Mouse (Mus musculus) brain, adult 10 weeks (tissue): Measurements from ENCODE around the gene Chd3. TPM values are rescaled to one million over a fixed set of nuclear protein-coding genes. Genes with fewer than 3 reads are reported as not detected.

Source experiments
- polyA plus RNA-seq: library from polyadenylated mRNA; stranded (reverse); fragments of 350-450 nt; fragmentation: Illumina TruSeq; extraction: RNeasy Lipid Tissue Mini Kit (QIAGEN cat#74804); gene quantifications from one replicate; pipeline ENCODE4 v1.2.3, GENCODE M21; 2015; ENCODE audit warnings: low read depth, low replicate concordance

The Chd3 gene
- 218 TPM for polyA plus RNA-seq

GRCm38 (mm10) chr11:69369215-69369989, at the start of gene Chd3:
Gene Chd3 (minus strand): TSS chr11:69369406.

DNA sequence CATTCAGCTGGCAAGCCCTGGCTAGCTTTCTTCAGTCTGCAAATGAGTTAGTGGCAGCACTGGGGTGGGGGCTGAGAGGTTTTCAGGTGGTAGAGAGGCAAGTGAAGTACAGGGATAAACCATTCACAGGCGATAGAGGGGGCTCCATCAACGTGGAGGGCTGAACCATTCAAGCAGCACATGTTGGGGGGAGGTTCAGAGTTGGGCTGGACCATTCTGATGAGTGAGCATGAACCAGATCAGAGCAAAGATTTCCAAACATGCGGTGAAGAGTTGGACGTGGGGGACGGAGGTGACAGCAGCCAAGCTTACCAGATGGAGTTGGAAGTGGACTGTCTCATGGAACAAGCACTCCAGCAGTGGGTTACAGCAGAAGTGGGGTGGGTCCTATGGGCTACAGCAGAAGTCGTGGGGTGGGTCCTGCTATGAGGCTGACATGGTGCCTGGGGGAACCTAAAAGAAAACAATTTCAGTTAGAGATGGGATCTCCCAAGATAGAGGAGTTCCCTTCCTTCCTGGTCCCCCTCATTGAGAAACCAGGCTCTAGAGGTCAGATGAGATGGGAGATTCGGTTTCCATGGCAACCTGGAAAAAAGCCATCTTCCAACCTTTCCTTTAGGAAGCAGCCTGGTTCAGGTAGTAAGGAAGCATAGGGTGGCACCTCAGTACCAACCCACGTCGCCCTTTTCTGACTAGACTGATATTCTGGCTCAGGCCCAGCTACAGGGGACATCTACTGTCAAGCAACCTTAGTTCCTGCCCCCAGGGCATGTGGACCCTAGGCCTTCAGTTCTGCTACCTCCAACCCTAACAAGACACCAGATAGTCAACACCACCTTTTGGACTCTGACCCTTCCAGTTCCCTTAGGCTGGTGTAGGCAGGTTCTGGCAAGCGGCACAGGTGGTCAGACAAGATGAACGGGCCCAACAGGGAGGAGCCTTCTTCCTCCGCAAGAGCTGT, 44.3 kb upstream of the Chd3 start, which contains the start of gene Kdm6b:
Kdm6b (minus strand) TSS at position 455 of the 961 bp plus-strand sequence.

GRCm38 (mm10) chr11:69398059-69398458, 28.9 kb upstream of the Chd3 start, which contains the start of gene Tmem88:
Gene Tmem88 (minus strand): TSS chr11:69398234.

DNA sequence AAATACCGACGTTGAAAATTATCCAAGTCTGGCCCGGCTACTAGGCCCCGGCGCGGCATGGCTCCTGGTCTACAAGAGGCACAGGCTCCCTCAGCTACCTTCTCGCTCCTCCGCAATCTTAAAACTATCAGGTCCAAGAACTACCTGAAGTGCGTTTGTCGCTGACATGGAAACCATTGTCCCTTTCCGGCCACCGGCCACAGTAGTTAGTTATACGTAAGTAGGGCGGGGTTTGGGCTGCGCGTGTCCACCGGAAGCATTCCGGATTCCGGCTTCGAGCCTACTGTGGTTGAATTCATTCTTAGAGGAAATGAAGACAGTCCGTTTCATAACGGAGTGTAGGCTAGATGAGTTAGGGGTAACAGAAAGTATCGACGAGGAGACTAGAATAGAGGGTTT, 26.0 kb upstream of the Chd3 start, which contains the start of the genes Naa38 and Cyb5d1:
Naa38 (plus strand) TSS at position 253 of the 399 bp plus-strand sequence.
Cyb5d1 (minus strand) TSS at position 397 of the 399 bp plus-strand sequence.

DNA sequence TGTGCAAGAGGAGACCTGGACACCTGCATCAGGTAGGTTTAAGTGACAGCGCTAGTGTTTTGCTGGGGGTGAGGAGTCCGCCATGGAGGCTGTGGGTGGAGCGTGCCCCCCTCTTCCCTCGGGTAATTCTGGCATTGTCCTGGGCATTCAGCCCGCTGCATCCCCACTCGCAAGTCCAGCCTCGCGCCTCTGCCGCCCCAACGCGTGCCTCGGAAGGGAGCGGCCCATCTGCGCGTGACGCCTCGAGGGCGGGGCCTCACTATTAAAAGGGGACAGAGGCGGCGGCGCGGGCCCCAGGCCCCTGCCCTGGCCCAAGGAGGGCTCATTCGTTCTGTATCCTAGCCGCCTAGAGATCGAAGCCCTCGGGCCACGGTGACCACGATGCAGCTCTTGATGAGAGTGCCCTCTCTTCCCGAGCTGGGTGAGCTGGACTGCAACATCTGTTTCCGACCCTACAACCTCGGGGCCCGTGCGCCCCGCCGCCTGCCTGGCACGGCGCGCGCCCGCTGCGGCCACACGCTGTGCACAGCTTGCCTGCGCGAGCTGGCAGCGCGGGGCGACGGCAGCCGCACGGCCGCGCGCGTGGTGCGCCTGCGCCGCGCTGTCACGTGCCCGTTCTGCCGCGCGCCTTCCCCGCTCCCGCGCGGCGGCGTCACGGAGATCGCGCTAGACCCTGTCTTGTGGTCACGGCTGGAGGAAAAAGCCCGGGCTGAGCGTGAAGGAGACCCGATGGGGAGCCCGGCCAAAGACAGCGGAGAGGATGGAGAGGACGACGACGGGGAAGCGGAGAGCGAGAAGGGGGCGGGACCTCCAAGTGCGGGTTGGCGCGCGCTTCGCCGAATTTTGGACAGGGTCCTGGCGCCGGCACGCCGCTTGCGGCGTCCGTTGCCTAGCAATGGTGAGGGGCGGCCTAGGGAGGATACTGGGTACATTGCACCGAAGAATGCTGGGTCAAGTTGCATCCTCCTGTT, 28.8 kb downstream of the Chd3 start, which contains the start of gene Rnf227:
Rnf227 (plus strand) TSS at position 301 of the 971 bp plus-strand sequence.

DNA sequence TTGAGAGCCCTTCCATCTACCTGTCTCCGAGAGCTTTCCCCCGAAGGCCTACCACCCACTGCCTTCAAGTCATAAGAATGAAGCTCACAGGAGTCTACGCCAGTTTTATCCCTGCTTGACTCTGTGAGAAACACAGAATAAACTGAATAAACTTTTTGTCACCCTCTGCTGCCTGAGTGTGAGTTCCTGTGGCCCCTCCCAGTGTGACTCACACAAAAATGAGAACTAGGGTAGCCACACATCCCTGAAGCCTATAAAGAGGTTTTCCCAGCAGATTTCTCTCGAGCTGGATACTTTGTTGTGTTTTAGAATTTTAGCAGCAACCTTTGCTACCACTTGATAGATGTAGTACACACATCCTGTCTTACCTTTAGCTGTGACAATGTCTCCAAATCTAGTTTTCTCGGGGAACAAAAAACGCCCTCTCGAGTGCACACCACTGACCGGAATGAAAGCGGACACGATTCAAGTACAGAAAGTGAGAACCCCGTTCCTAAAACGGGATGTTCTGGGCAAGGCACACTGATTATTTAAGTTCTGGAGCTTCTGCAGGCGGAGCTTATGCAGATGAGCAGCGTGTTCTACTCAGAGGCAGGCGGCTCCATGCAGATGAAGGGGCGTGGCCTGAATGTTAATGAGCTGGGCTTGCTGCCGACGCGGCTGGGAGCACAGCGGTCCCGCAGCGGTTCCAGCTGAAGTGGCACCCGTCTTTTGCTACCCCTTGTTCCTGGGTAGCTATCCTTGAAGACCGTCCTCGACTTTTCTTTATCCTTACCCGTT, 43.4 kb downstream of the Chd3 start, which contains the start of gene Kcnab3:
Kcnab3 (plus strand) TSS at position 631 of the 780 bp plus-strand sequence.

GRCm38 (mm10) chr11:69323667-69324111, 45.5 kb downstream of the Chd3 start, which contains the start of the genes Cntrob and Trappc1:
Gene Cntrob (minus strand): TSS chr11:69323775.
Gene Trappc1 (plus strand): TSS chr11:69323980.

Other genes starting within 250 kb of the Chd3 start
- gene Hes7, start 249.0 kb downstream of the Chd3 start, polyA plus RNA-seq, result 0.58 TPM
- gene 9130213A22Rik, start 246.8 kb downstream of the Chd3 start, polyA plus RNA-seq, result 0.67 TPM
- gene Aloxe3, start 243.5 kb downstream of the Chd3 start, polyA plus RNA-seq, result 3.9 TPM
- gene Alox12b, start 212.4 kb downstream of the Chd3 start, polyA plus RNA-seq, result 4.0 TPM
- gene Alox8, start 171.6 kb downstream of the Chd3 start, polyA plus RNA-seq, result 3.5 TPM
- 1.1 TPM for gene Gucy2e, start 132.4 kb downstream of the Chd3 start, polyA plus RNA-seq
- gene Cntrob, start 45.6 kb downstream of the Chd3 start, polyA plus RNA-seq, result 16.5 TPM
- 92.5 TPM for gene Trappc1, start 45.4 kb downstream of the Chd3 start, polyA plus RNA-seq
- 83.2 TPM for gene Kcnab3, start 43.1 kb downstream of the Chd3 start, polyA plus RNA-seq
- gene Rnf227, start 28.9 kb downstream of the Chd3 start, polyA plus RNA-seq, result 217 TPM
- gene Naa38, start 26.1 kb upstream of the Chd3 start, polyA plus RNA-seq, result 175 TPM
- gene Cyb5d1, start 26.2 kb upstream of the Chd3 start, polyA plus RNA-seq, result 37.8 TPM
- gene Tmem88, start 28.8 kb upstream of the Chd3 start, polyA plus RNA-seq, result 2.1 TPM
- 8.6 TPM for gene Kdm6b, start 44.3 kb upstream of the Chd3 start, polyA plus RNA-seq
- gene Dnah2, start 179.7 kb upstream of the Chd3 start, polyA plus RNA-seq, result 1.4 TPM
- 78.5 TPM for gene Efnb3, start 190.8 kb upstream of the Chd3 start, polyA plus RNA-seq
- 12.1 TPM for gene Wrap53, start 210.8 kb upstream of the Chd3 start, polyA plus RNA-seq
- 21.0 TPM for gene Trp53, start 211.0 kb upstream of the Chd3 start, polyA plus RNA-seq
- 372 TPM for gene Atp1b2, start 236.5 kb upstream of the Chd3 start, polyA plus RNA-seq
- gene Shbg, start 248.5 kb upstream of the Chd3 start, polyA plus RNA-seq, result not detected